Mouse (Mus musculus): Measurements from ENCODE around the gene Rad51d. TPM values are rescaled to one million over a fixed set of nuclear protein-coding genes. Genes with fewer than 3 reads are reported as not detected.
A peak's percentile ranks its signal among the peaks of the same experiment; 100 is the strongest.

Rad51d gene
- polyA plus RNA-seq, 1 experiment from 2014 or later: 14.2 TPM

DNA sequence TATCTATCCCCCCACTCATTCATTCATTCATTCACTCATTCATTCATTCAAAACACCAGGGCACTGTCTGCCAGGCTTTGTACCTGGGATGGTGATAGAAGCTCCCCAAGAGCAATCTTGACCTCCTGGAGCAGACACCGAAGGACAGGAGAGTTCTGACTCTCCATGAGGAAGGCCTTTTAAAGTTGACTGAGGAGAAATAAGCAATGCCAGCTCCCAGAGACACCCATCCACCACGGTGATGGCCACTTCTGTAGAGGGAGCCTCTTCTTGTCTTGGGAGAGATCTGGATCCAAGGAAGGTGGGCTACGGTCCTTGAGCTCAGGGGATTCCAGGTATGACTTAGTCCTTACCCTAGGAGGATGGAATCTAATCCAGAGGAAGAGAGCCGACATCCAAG is 19.8 kb upstream of the Rad51d start, which contains the start of gene Unc45b:
Unc45b (plus strand) TSS at position 301 of the 400 bp plus-strand sequence.
- no peaks in the 10 kb centered on the region for H3K27me3 ChIP-seq (ENCODE audit: insufficient read depth, poor library complexity, severe bottlenecking)
- H3K4me3 ChIP-seq: peak within 1 kb of the TSS; percentile 64
- peaks cover 32% of the 10 kb centered on the region for H3K36me3 ChIP-seq
- WGBS: 55% methylated on average over 4 of the region's 4 CpGs
- H3K4me1 ChIP-seq: peaks cover 64% of the 10 kb centered on the region
- no peaks in the 10 kb centered on the region for H3K9me3 ChIP-seq
- no peak for DNase-seq (ENCODE audit: low spot score)
- H3K27ac ChIP-seq: peak within 1 kb of the TSS; percentile 94

- H3K36me3 ChIP-seq: peaks cover 39% of the 10 kb centered on the region
- H3K27ac ChIP-seq: peak overlapping the region; percentile 88
- no peaks in the 10 kb centered on the region for H3K27me3 ChIP-seq (ENCODE audit: insufficient read depth, poor library complexity, severe bottlenecking)
- peak overlapping the region; percentile 85 for H3K4me3 ChIP-seq
- WGBS: 53% methylated on average over 5 of the region's 10 CpGs
- DNase-seq (ENCODE audit: low spot score): no peak
- H3K9me3 ChIP-seq: no peaks in the 10 kb centered on the region
- peaks cover 53% of the 10 kb centered on the region for H3K4me1 ChIP-seq
Measured at GRCm38 (mm10) chr11:82908608-82908989, 18.2 kb upstream of the Rad51d start.

GRCm38 (mm10) chr11:82907651-82908607 is 17.5 kb upstream of the Rad51d start, which contains the start of gene Nle1:
Gene Nle1, minus strand, starts transcription at chr11:82908411.
- no peaks in the 10 kb centered on the region for H3K9me3 ChIP-seq
- H3K36me3 ChIP-seq: peaks cover 41% of the 10 kb centered on the region
- no peaks in the 10 kb centered on the region for H3K27me3 ChIP-seq (ENCODE audit: insufficient read depth, poor library complexity, severe bottlenecking)
- WGBS: 1% methylated on average over 73 of the region's 73 CpGs
- H3K4me3 ChIP-seq: peak within 1 kb of the TSS; percentile 85
- H3K4me1 ChIP-seq: peaks cover 48% of the 10 kb centered on the region
- peak; percentile 94 for DNase-seq (ENCODE audit: low spot score)
- H3K27ac ChIP-seq: peak within 1 kb of the TSS; percentile 88

DNA sequence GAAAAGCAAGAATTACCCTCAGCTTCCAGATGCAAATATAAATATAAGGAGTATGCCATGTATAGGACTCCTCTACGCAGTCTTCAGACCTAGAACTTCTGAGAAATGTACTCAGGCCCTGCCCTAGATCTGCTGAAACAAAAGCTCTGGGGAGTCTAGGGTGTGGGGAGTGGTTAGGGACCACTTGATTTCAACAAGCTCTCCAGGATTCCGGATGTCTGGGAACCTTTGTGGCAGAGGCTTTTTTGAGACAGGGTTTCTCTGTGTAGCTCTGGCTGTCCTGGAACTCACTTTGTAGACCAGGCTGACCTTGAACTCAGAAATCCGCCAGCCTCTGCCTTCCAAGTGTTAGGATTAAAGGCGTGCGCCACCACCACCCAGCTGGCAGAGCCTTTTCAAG is 15.4 kb upstream of the Rad51d start:
- 90% methylated on average over 5 of the region's 5 CpGs for WGBS
- no peak for DNase-seq (ENCODE audit: low spot score)
- Histone ChIP-seq H3K4me3 (no peak overlapping the region), H3K4me1 (peaks cover 35% of the 10 kb centered on the region), H3K27ac (no peak overlapping the region), H3K27me3 (ENCODE audit: insufficient read depth, poor library complexity, severe bottlenecking) (no peaks in the 10 kb centered on the region), H3K36me3 (peaks cover 62% of the 10 kb centered on the region), H3K9me3 (no peaks in the 10 kb centered on the region)

GRCm38 (mm10) chr11:82904952-82905351 is 14.5 kb upstream of the Rad51d start:
- Histone ChIP-seq H3K27me3 (ENCODE audit: insufficient read depth, poor library complexity, severe bottlenecking) (no peaks in the 10 kb centered on the region), H3K27ac (no peak overlapping the region), H3K4me3 (no peak overlapping the region), H3K36me3 (peaks cover 70% of the 10 kb centered on the region), H3K9me3 (no peaks in the 10 kb centered on the region), H3K4me1 (peaks cover 27% of the 10 kb centered on the region)
- no peak for DNase-seq (ENCODE audit: low spot score)
- WGBS: 64% methylated on average over 8 of the region's 8 CpGs

- DNase-seq (ENCODE audit: low spot score): no peak
- WGBS: 95% methylated on average over 20 of the region's 20 CpGs
- no peaks in the 10 kb centered on the region for H3K9me3 ChIP-seq
- no peak overlapping the region for H3K27ac ChIP-seq
- H3K36me3 ChIP-seq: peaks cover 83% of the 10 kb centered on the region
- H3K27me3 ChIP-seq (ENCODE audit: insufficient read depth, poor library complexity, severe bottlenecking): no peaks in the 10 kb centered on the region
- no peak overlapping the region for H3K4me3 ChIP-seq
- H3K4me1 ChIP-seq: peaks cover 7% of the 10 kb centered on the region; the same call in 1 of the 2 replicates
Measured at GRCm38 (mm10) chr11:82901606-82902310, 11.3 kb upstream of the Rad51d start.

DNA sequence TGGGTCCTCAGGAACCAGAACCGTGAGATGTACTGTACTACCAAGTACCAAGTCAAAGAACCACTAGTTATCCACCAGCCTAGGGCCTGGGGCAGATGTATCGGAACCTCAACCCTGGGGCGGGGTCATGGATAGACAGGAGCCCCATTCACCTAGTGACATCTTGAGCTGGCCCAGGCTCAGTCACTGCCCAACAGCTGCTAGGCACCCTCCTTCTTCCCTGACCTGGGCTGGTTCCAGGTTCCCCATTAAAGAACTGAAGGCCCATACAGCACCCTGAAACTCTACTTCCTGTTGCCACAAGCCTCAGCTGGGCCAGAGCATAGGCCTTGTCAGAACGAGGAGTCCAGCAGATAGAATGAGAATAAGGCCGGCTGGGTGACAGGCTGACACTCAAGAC is 9.3 kb upstream of the Rad51d start:
- 87% methylated on average over 5 of the region's 5 CpGs for WGBS
- no peaks in the 10 kb centered on the region for H3K4me1 ChIP-seq
- H3K27ac ChIP-seq: no peak overlapping the region
- H3K9me3 ChIP-seq: no peaks in the 10 kb centered on the region
- peaks cover 63% of the 10 kb centered on the region for H3K36me3 ChIP-seq
- no peaks in the 10 kb centered on the region for H3K27me3 ChIP-seq (ENCODE audit: insufficient read depth, poor library complexity, severe bottlenecking)
- H3K4me3 ChIP-seq: no peak overlapping the region
- no peak for DNase-seq (ENCODE audit: low spot score)

DNA sequence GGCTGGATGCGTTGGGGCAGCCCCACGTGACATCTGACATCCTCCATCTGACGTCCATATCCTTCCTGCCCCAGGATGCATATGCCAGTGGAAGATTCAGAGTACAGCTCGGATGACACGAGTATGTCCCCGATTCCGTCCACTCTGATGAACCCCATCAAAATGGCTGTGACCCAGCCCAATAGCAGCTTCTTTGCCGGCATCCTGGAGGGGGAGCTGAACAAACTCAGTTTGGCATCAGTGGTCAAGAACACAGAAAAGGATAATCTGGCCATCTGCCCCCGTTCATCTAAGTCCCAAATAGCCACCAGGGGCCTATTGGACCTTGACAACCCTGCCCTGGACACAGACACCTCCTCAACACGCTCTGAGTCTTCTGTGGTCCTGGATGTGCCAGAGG is 7.1 kb upstream of the Rad51d start:
- H3K27me3 ChIP-seq (ENCODE audit: insufficient read depth, poor library complexity, severe bottlenecking): 0 out of 2 replicates have a peak, but pooled peaks cover 2% of the 10 kb centered on the region
- no peak overlapping the region for H3K27ac ChIP-seq
- H3K4me3 ChIP-seq: no peak overlapping the region
- peaks cover 41% of the 10 kb centered on the region for H3K36me3 ChIP-seq
- DNase-seq (ENCODE audit: low spot score): no peak
- H3K4me1 ChIP-seq: no peaks in the 10 kb centered on the region
- 83% methylated on average over 10 of the region's 10 CpGs for WGBS
- H3K9me3 ChIP-seq: no peaks in the 10 kb centered on the region

DNA sequence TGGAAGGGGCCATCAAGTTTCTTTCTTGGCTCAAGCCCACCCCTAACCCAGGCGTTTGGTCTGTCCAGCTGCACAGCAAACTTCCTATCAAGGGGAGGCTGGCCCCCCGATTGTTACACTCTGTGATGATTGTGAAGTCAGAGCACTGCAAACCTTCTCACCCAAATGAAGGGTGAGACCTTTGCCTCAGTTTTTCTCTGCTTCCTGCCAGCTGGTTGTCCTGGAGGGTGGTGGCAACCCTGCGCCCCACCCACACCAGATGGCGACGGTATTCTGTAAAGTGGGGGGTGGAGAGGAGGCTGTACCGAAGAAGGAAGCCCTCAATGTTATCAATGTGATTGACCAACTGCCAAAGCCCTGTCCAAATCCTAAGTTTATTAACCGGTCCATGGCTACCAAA is 1.5 kb upstream of the Rad51d start, which contains the start of gene Fndc8:
Fndc8 (plus strand) TSS at position 189 of the 400 bp plus-strand sequence.
- 50% methylated on average over 7 of the region's 7 CpGs for whole genome bisulfite sequencing
- H3K4me3 ChIP-seq: no peak within 1 kb of the TSS
- no peak within 1 kb of the TSS for H3K27ac ChIP-seq
- peaks cover 19% of the 10 kb centered on the region for H3K4me1 ChIP-seq
- H3K36me3 ChIP-seq: no peaks in the 10 kb centered on the region
- H3K27me3 ChIP-seq (ENCODE audit: insufficient read depth, poor library complexity, severe bottlenecking): peaks cover 17% of the 10 kb centered on the region; the same call in 1 of the 2 replicates
- no peaks in the 10 kb centered on the region for H3K9me3 ChIP-seq
- no peak for DNase-seq (ENCODE audit: low spot score)

GRCm38 (mm10) chr11:82889524-82890341 is 681 bp downstream of the Rad51d start:
- Histone ChIP-seq H3K4me1 (peaks cover 19% of the 10 kb centered on the region), H3K27ac (peak overlapping the region; percentile 91), H3K9me3 (no peaks in the 10 kb centered on the region), H3K4me3 (peak overlapping the region; percentile 85), H3K36me3 (no peaks in the 10 kb centered on the region), H3K27me3 (ENCODE audit: insufficient read depth, poor library complexity, severe bottlenecking) (peaks cover 17% of the 10 kb centered on the region; the same call in 1 of the 2 replicates)
- WGBS: 7% methylated on average over 31 of the region's 31 CpGs
- peak; percentile 73 for DNase-seq (ENCODE audit: low spot score)

DNA sequence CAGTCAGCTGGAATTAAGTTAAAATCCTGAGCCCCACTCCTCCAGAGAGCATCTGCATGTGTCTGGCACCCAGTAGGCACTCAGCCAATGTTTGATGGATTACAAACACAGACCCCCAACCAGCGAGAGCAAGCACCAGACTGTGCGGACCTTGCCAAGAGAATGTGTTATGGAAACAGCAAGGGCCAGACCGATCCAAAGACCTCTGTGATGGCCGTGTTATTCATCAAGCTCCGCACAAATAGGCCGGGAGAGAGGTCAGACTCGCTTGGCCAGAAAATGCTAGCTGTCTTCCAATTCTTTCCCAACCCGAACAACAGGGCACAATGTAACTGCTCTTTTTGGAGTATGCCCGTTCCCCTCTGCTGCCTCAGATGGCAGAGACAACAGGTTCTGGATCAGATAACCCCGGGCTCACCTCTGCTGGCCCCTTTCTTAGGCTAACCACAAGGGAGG is 1.9 kb downstream of the Rad51d start:
- Histone ChIP-seq H3K36me3 (no peaks in the 10 kb centered on the region), H3K4me1 (peaks cover 19% of the 10 kb centered on the region), H3K27ac (no peak overlapping the region), H3K4me3 (no peak overlapping the region), H3K9me3 (no peaks in the 10 kb centered on the region), H3K27me3 (ENCODE audit: insufficient read depth, poor library complexity, severe bottlenecking) (peaks cover 17% of the 10 kb centered on the region; the same call in 1 of the 2 replicates)
- WGBS: 67% methylated on average over 10 of the region's 10 CpGs
- DNase-seq (ENCODE audit: low spot score): no peak

DNA sequence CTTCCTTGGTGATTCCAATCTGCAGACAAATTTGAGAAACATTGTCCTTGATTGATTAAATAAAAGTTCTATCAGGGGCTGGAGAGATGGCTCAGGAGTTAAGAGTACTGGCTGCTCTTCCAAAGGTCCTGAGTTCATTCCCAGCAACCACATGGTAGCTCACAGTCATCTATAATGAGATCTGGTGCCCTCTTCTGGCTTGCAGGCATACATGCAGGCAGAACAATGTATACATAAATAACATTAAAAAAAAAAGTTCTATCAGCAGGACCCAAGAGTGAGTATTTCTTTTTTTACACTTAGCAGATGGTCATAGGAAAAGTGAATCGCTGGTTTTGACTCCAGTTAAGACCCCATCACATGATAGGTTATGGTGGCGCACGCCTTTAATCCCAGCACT is 3.9 kb downstream of the Rad51d start:
- H3K9me3 ChIP-seq: no peaks in the 10 kb centered on the region

More for the DNA sequence above, 3.9 kb downstream of the Rad51d start:
- H3K36me3 ChIP-seq: peaks cover 10% of the 10 kb centered on the region
- H3K27ac ChIP-seq: no peak overlapping the region
- H3K27me3 ChIP-seq (ENCODE audit: insufficient read depth, poor library complexity, severe bottlenecking): peaks cover 6% of the 10 kb centered on the region; the same call in 1 of the 2 replicates
- no peak for DNase-seq (ENCODE audit: low spot score)
- 80% methylated on average over 3 of the region's 3 CpGs for WGBS
- H3K4me1 ChIP-seq: peaks cover 19% of the 10 kb centered on the region
- H3K4me3 ChIP-seq: no peak overlapping the region
